Comparison of ENCODE assay signal across 8 mouse cellular contexts in genomic region chr15:102377810-102378262, GRCm38 (mm10). TPM values are rescaled to one million over a fixed set of nuclear protein-coding genes. Genes with fewer than 3 reads are reported as not detected.
A peak's percentile ranks its signal among the peaks of the same experiment; 100 is the strongest.
DNase-seq lines count a peak whose midpoint lies in the region; ATAC-seq lines count a peak whose summit lies in the region.

No protein-coding gene starts in this region.

- peak overlapping the region; percentile 93 for H3K4me2 ChIP-seq in embryonic facial prominence, embryonic 12.5 days (replicated peaks)
- H3K4me2 ChIP-seq in heart, embryonic 13.5 days, result peak overlapping the region; percentile 97
- peak overlapping the region; percentile 87 for H3K4me2 ChIP-seq in kidney, embryonic 14.5 days (replicated peaks; ENCODE audit: low read depth, low read length)
- peak overlapping the region; percentile 96 for H3K4me2 ChIP-seq in stomach, embryonic 15.5 days

- no peak for ATAC-seq in cerebellum, adult (ENCODE audit: insufficient number of reproducible peaks, low FRiP score, low TSS enrichment)
- 0 out of 2 replicates have a peak, but pooled peaks have one; percentile 24 for ATAC-seq in embryonic facial prominence, embryonic 12.5 days (ENCODE audit: insufficient number of reproducible peaks, insufficient read depth, low FRiP score, low TSS enrichment)
- ATAC-seq in heart, embryonic 13.5 days (ENCODE audit: extremely low read depth, insufficient number of reproducible peaks, low FRiP score, low TSS enrichment), result no peak
- peak; percentile 33; the same call in 1 of the 2 replicates for ATAC-seq in kidney, embryonic 14.5 days (ENCODE audit: low FRiP score, low TSS enrichment)
- ATAC-seq in stomach, embryonic 15.5 days (ENCODE audit: insufficient read depth, low FRiP score, low read depth), result no peak

- H3K27ac ChIP-seq in embryonic facial prominence, embryonic 12.5 days, result peak overlapping the region; percentile 92
- H3K27ac ChIP-seq in heart, embryonic 13.5 days (replicated peaks), result peak overlapping the region; percentile 79
- H3K27ac ChIP-seq in kidney, embryonic 14.5 days (ENCODE audit: low read depth, low read length), result peak overlapping the region; percentile 68
- peak overlapping the region; percentile 65 for H3K27ac ChIP-seq in stomach, embryonic 15.5 days

- no peaks in the 10 kb centered on the region for H3K27me3 ChIP-seq in embryonic facial prominence, embryonic 12.5 days
- H3K27me3 ChIP-seq in heart, embryonic 13.5 days (replicated peaks), result peaks cover 17% of the 10 kb centered on the region; the same call in 1 of the 2 replicates
- H3K27me3 ChIP-seq in kidney, embryonic 14.5 days (ENCODE audit: control insufficient read depth, insufficient read depth, low read length), result no peaks in the 10 kb centered on the region
- H3K27me3 ChIP-seq in stomach, embryonic 15.5 days (replicated peaks), result no peaks in the 10 kb centered on the region

- H3K36me3 ChIP-seq in embryonic facial prominence, embryonic 12.5 days, result no peaks in the 10 kb centered on the region
- no peaks in the 10 kb centered on the region for H3K36me3 ChIP-seq in heart, embryonic 13.5 days
- H3K36me3 ChIP-seq in kidney, embryonic 14.5 days (ENCODE audit: control insufficient read depth, insufficient read depth, low read length), result no peaks in the 10 kb centered on the region
- no peaks in the 10 kb centered on the region for H3K36me3 ChIP-seq in stomach, embryonic 15.5 days

- H3K9me3 ChIP-seq in embryonic facial prominence, embryonic 12.5 days, result no peaks in the 10 kb centered on the region
- no peaks in the 10 kb centered on the region for H3K9me3 ChIP-seq in heart, embryonic 13.5 days
- no peaks in the 10 kb centered on the region for H3K9me3 ChIP-seq in kidney, embryonic 14.5 days (ENCODE audit: control insufficient read depth, low read length)
- H3K9me3 ChIP-seq in stomach, embryonic 15.5 days, result no peaks in the 10 kb centered on the region

- H3K4me1 ChIP-seq in embryonic facial prominence, embryonic 12.5 days, result peaks cover 23% of the 10 kb centered on the region
- peaks cover 20% of the 10 kb centered on the region for H3K4me1 ChIP-seq in heart, embryonic 13.5 days
- peaks cover 24% of the 10 kb centered on the region for H3K4me1 ChIP-seq in kidney, embryonic 14.5 days (ENCODE audit: control insufficient read depth, insufficient read depth, low read length)
- H3K4me1 ChIP-seq in stomach, embryonic 15.5 days, result peaks cover 10% of the 10 kb centered on the region

- WGBS in embryonic facial prominence, embryonic 12.5 days, result 4% methylated on average over 10 of the region's 10 CpGs
- WGBS in heart, embryonic 13.5 days, result 8% methylated on average over 10 of the region's 10 CpGs
- 7% methylated on average over 10 of the region's 10 CpGs for WGBS in kidney, embryonic 14.5 days
- WGBS in stomach, embryonic 15.5 days, result 9% methylated on average over 10 of the region's 10 CpGs

- no peak overlapping the region for H3K9ac ChIP-seq in embryonic facial prominence, embryonic 12.5 days
- H3K9ac ChIP-seq in heart, embryonic 13.5 days, result peak overlapping the region; percentile 85
- H3K9ac ChIP-seq in kidney, embryonic 14.5 days (ENCODE audit: low read depth, low read length), result peak overlapping the region; percentile 23; the same call in 1 of the 2 replicates
- no peak overlapping the region for H3K9ac ChIP-seq in stomach, embryonic 15.5 days

- H3K4me3 ChIP-seq in embryonic facial prominence, embryonic 12.5 days, result peak overlapping the region; percentile 56; the same call in 1 of the 2 replicates
- peak overlapping the region; percentile 68 for H3K4me3 ChIP-seq in heart, embryonic 13.5 days
- no peak overlapping the region for H3K4me3 ChIP-seq in kidney, embryonic 14.5 days (ENCODE audit: low read length)
- 0 out of 2 replicates have a peak overlapping the region, but pooled peaks have one; percentile 60 for H3K4me3 ChIP-seq in stomach, embryonic 15.5 days (replicated peaks)

- DNase-seq in cerebellum, postnatal 10 days, result peak; percentile 39 to 41
- DNase-seq in lung, postnatal 10 days, result peak; percentile 82
- no peak for DNase-seq in right cerebral cortex, adult 2 months (ENCODE audit: low spot score in 2 of 2)

RNA-seq across cellular contexts. Expression of gene Sp7, which starts 10.9 kb away (rescaled TPM):
- 8.5 and 9.4 TPM in 2 replicates for polyA plus RNA-seq in embryonic facial prominence, embryonic 12.5 days (2016; fragmentation: Nextera tagmentation; extraction: Ambion mirVana)
- 0.16 and 0.19 TPM in 2 replicates for polyA plus RNA-seq in heart, embryonic 13.5 days (2015; fragmentation: Nextera tagmentation; extraction: Ambion mirVana)
- 1.0 and 2.0 TPM in 2 replicates for polyA plus RNA-seq in kidney, embryonic 14.5 days (2014; fragmentation: Nextera tagmentation; extraction: Ambion mirVana)
- 1.0 and 1.1 TPM in 2 replicates for polyA plus RNA-seq in stomach, embryonic 15.5 days (2015; fragmentation: Nextera tagmentation; extraction: Ambion mirVana)

RNA-seq across cellular contexts. Expression of gene Aaas, which starts 27.3 kb away (rescaled TPM):
- polyA plus RNA-seq in embryonic facial prominence, embryonic 12.5 days (2016; fragmentation: Nextera tagmentation; extraction: Ambion mirVana), result 78.4 and 89.3 TPM in 2 replicates
- 54.0 and 58.1 TPM in 2 replicates for polyA plus RNA-seq in heart, embryonic 13.5 days (2015; fragmentation: Nextera tagmentation; extraction: Ambion mirVana)
- polyA plus RNA-seq in kidney, embryonic 14.5 days (2014; fragmentation: Nextera tagmentation; extraction: Ambion mirVana), result 73.3 and 84.7 TPM in 2 replicates
- 55.9 and 67.0 TPM in 2 replicates for polyA plus RNA-seq in stomach, embryonic 15.5 days (2015; fragmentation: Nextera tagmentation; extraction: Ambion mirVana)

RNA-seq across cellular contexts. Expression of gene Sp1, which starts 28.1 kb away (rescaled TPM):
- polyA plus RNA-seq in embryonic facial prominence, embryonic 12.5 days (2016; fragmentation: Nextera tagmentation; extraction: Ambion mirVana), result 12.0 TPM in 2 replicates
- 4.3 and 4.6 TPM in 2 replicates for polyA plus RNA-seq in heart, embryonic 13.5 days (2015; fragmentation: Nextera tagmentation; extraction: Ambion mirVana)
- polyA plus RNA-seq in kidney, embryonic 14.5 days (2014; fragmentation: Nextera tagmentation; extraction: Ambion mirVana), result 16.5 and 16.8 TPM in 2 replicates
- 9.6 and 9.7 TPM in 2 replicates for polyA plus RNA-seq in stomach, embryonic 15.5 days (2015; fragmentation: Nextera tagmentation; extraction: Ambion mirVana)

RNA-seq across cellular contexts. Expression of gene Myg1, which starts 46.3 kb away (rescaled TPM):
- polyA plus RNA-seq in embryonic facial prominence, embryonic 12.5 days (2016; fragmentation: Nextera tagmentation; extraction: Ambion mirVana), result 113 and 114 TPM in 2 replicates
- polyA plus RNA-seq in heart, embryonic 13.5 days (2015; fragmentation: Nextera tagmentation; extraction: Ambion mirVana), result 60.0 and 65.0 TPM in 2 replicates
- polyA plus RNA-seq in kidney, embryonic 14.5 days (2014; fragmentation: Nextera tagmentation; extraction: Ambion mirVana), result 117 and 129 TPM in 2 replicates
- polyA plus RNA-seq in stomach, embryonic 15.5 days (2015; fragmentation: Nextera tagmentation; extraction: Ambion mirVana), result 83.5 and 85.5 TPM in 2 replicates

RNA-seq across cellular contexts. Expression of gene Pfdn5, which starts 51.9 kb away (rescaled TPM):
- polyA plus RNA-seq in embryonic facial prominence, embryonic 12.5 days (2016; fragmentation: Nextera tagmentation; extraction: Ambion mirVana), result 433 and 448 TPM in 2 replicates
- 310 and 347 TPM in 2 replicates for polyA plus RNA-seq in heart, embryonic 13.5 days (2015; fragmentation: Nextera tagmentation; extraction: Ambion mirVana)
- polyA plus RNA-seq in kidney, embryonic 14.5 days (2014; fragmentation: Nextera tagmentation; extraction: Ambion mirVana), result 481 and 576 TPM in 2 replicates
- 322 TPM in 2 replicates for polyA plus RNA-seq in stomach, embryonic 15.5 days (2015; fragmentation: Nextera tagmentation; extraction: Ambion mirVana)

Comparison
In these comparisons a context has a peak if more than half of its experiments do, and no peak if none do; other contexts are left out.
1. DNase-seq: peak in cerebellum, postnatal 10 days (2 of 2) and lung, postnatal 10 days (single experiment); none in right cerebral cortex, adult 2 months (0 of 2).
2. ATAC-seq: peak in embryonic facial prominence, embryonic 12.5 days (single experiment) and kidney, embryonic 14.5 days (single experiment); none in cerebellum, adult (single experiment), heart, embryonic 13.5 days (single experiment) and stomach, embryonic 15.5 days (single experiment).
3. H3K9ac ChIP-seq: peak in heart, embryonic 13.5 days (single experiment) and kidney, embryonic 14.5 days (single experiment); none in embryonic facial prominence, embryonic 12.5 days (single experiment) and stomach, embryonic 15.5 days (single experiment).
4. Peak in every context shown above with its lines, with median percentiles within 50 percentile points of each other: H3K27ac ChIP-seq and H3K4me2 ChIP-seq.